Mouse (Mus musculus): Measurements from ENCODE around the gene Sumo1. TPM values are rescaled to one million over a fixed set of nuclear protein-coding genes. Genes with fewer than 3 reads are reported as not detected.

The Sumo1 gene
- polyA plus RNA-seq, 1 experiment from 2014 or later, result 354 TPM

DNA sequence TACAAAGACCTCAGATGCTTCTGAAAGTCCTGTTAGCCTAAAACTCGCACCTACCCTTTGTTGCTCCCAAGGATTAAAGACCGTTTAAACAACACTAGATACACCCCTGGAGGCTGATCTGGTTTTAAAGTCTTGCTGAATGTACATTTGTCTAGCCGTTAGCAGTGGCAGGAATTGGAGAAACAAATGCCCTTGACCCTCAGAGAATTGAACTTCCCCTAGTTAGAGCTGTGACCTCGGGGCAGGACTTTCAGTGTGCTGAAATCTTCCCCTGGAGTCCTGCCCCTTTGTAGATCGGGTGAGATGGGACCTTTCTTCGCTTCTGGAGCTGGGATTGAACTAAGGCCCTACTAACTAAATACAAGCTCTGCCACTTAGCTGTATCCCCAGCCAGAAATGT, 41.4 kb downstream of the Sumo1 start:
- peaks cover 4% of the 10 kb centered on the region; the same call in 1 of the 2 replicates for H3K4me1 ChIP-seq (ENCODE audit: control insufficient read depth, insufficient read depth, low read length)
- no peaks in the 10 kb centered on the region for H3K9me3 ChIP-seq (ENCODE audit: control insufficient read depth, low read length)
- H3K4me2 ChIP-seq (ENCODE audit: low read depth, low read length), result no peak overlapping the region
- no peak overlapping the region for H3K9ac ChIP-seq (ENCODE audit: low read depth, low read length)
- no peak for DNase-seq (ENCODE audit: low spot score)
- no peak overlapping the region for H3K4me3 ChIP-seq (ENCODE audit: low read depth, low read length)
- H3K36me3 ChIP-seq (ENCODE audit: control insufficient read depth, insufficient read depth, low read length), result no peaks in the 10 kb centered on the region
- no peak overlapping the region for H3K27ac ChIP-seq (replicated peaks; ENCODE audit: low read depth, low read length)
- WGBS, result 33% methylated on average over 6 of the region's 6 CpGs
- no peak for ATAC-seq (ENCODE audit: low read depth)
- H3K27me3 ChIP-seq (replicated peaks; ENCODE audit: control insufficient read depth, insufficient read depth, low read length), result no peaks in the 10 kb centered on the region; the same call in 1 of the 2 replicates

DNA sequence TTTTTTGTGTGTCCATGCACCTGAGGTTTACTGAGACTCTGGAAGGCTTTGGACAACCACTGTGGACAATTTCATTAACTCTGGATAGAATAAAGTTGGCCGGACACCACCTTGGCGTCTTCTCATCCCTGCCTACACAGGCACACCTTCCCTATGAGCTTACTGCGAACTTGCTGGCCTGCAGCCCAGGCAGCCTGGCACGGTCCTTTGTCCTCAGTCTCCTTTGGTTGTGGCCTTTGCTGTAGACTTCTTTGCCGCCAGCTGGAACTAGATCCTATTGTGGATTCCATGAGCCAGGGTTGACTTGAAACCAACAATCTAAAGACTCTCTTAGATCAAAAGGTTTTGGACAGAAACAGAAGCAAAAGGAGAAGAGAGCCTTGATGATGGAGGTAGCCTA, 45.2 kb downstream of the Sumo1 start:
- H3K4me3 ChIP-seq (ENCODE audit: low read depth, low read length), result no peak overlapping the region
- ATAC-seq (ENCODE audit: low read depth), result no peak

DNA sequence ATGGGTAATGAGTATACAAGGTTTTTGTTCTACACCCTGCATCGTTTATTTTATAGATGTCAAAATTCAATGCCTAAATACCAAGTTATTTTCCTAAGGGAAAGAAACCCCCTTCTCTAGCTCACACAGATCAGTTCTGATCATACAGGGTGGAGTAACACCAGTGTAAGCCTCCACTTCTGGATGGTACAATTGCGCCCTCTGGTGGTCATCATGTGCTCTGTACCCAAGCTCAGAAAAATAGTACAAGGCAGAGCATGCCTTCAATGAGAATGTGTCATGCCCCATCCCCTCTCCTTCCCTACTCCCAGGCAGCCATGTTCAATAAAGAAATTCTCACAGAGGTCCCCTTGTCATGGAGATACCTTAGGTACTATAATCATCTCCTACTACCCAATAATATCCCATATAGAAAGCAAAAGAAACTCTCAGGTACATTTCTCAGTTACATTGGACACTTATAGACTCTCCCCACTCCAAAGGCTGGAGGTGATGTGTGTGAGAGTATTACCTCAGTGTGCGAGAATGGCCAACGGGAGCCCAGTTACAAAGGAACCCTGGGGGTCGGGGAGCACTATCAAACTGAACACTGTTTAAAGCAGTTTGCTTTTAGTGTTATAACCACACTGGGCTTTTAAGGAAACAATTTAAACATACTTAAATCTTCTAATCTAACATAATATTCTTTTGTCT, 47.2 kb downstream of the Sumo1 start:
- Histone ChIP-seq H3K4me2 (ENCODE audit: low read depth, low read length) (no peak overlapping the region), H3K27ac (replicated peaks; ENCODE audit: low read depth, low read length) (no peak overlapping the region), H3K4me3 (ENCODE audit: low read depth, low read length) (no peak overlapping the region), H3K9me3 (ENCODE audit: control insufficient read depth, low read length) (no peaks in the 10 kb centered on the region), H3K9ac (ENCODE audit: low read depth, low read length) (no peak overlapping the region), H3K36me3 (ENCODE audit: control insufficient read depth, insufficient read depth, low read length) (no peaks in the 10 kb centered on the region), H3K27me3 (replicated peaks; ENCODE audit: control insufficient read depth, insufficient read depth, low read length) (no peaks in the 10 kb centered on the region), H3K4me1 (ENCODE audit: control insufficient read depth, insufficient read depth, low read length) (no peaks in the 10 kb centered on the region)
- DNase-seq (ENCODE audit: low spot score), result peak; percentile 89
- WGBS, result 28% methylated on average over 5 of the region's 5 CpGs
- peak; percentile 92 for ATAC-seq (ENCODE audit: low read depth)

More for the DNA sequence above, 45.2 kb downstream of the Sumo1 start:
- Histone ChIP-seq H3K27me3 (replicated peaks; ENCODE audit: control insufficient read depth, insufficient read depth, low read length) (no peaks in the 10 kb centered on the region; the same call in 1 of the 2 replicates), H3K9me3 (ENCODE audit: control insufficient read depth, low read length) (no peaks in the 10 kb centered on the region), H3K27ac (replicated peaks; ENCODE audit: low read depth, low read length) (no peak overlapping the region), H3K4me2 (ENCODE audit: low read depth, low read length) (no peak overlapping the region), H3K36me3 (ENCODE audit: control insufficient read depth, insufficient read depth, low read length) (no peaks in the 10 kb centered on the region), H3K4me1 (ENCODE audit: control insufficient read depth, insufficient read depth, low read length) (no peaks in the 10 kb centered on the region), H3K9ac (ENCODE audit: low read depth, low read length) (no peak overlapping the region)
- DNase-seq (ENCODE audit: low spot score), result no peak
- 84% methylated on average over 5 of the region's 5 CpGs for WGBS

DNA sequence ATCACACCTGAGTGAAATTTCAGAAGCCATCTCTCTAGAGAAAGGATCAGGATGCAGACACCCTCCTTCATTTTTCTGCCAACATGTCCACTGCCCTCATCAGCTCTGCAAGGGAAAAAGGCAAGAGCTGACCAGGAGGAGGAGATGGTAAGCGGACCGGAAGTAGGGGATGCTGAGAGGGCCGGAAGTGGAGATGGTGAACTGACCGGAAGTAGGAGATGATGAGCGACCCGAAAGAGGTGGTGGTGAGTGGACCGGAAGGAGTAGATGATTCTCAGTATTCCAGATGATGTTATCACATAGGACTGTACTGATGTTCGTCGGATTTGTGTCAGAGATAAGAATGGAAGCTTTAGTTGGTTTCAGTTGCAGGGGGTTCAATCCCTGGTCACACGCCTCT, 51.4 kb downstream of the Sumo1 start:
- Histone ChIP-seq H3K9me3 (ENCODE audit: control insufficient read depth, low read length) (no peaks in the 10 kb centered on the region), H3K9ac (ENCODE audit: low read depth, low read length) (no peak overlapping the region), H3K36me3 (ENCODE audit: control insufficient read depth, insufficient read depth, low read length) (no peaks in the 10 kb centered on the region), H3K4me2 (ENCODE audit: low read depth, low read length) (no peak overlapping the region), H3K4me3 (ENCODE audit: low read depth, low read length) (no peak overlapping the region), H3K27ac (replicated peaks; ENCODE audit: low read depth, low read length) (no peak overlapping the region), H3K4me1 (ENCODE audit: control insufficient read depth, insufficient read depth, low read length) (no peaks in the 10 kb centered on the region), H3K27me3 (replicated peaks; ENCODE audit: control insufficient read depth, insufficient read depth, low read length) (no peaks in the 10 kb centered on the region)
- no peak for ATAC-seq (ENCODE audit: low read depth)
- 87% methylated on average over 10 of the region's 10 CpGs for WGBS
- DNase-seq (ENCODE audit: low spot score), result no peak

DNA sequence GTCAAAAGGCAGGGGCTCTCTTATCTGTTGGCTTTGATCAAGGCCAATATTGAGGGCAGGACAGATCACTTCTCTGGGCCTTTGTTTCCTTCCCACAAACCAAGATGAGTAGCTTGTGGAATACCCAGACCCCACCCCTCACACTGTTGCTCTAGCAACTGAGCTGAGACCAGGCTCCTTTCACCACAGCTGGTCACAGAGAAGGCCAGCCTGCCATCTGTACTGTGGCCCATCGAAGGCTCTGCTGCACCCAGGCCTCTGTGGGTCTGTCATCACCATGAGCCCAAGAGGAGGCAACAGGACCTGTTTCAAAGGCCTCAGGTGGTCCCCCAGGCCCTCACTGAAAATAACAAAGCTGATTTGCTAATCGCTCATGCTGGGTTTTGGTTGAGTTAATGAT, 55.6 kb downstream of the Sumo1 start:
- DNase-seq (ENCODE audit: low spot score) (no peak), ATAC-seq (ENCODE audit: low read depth) (no peak)
- Histone ChIP-seq H3K27me3 (replicated peaks; ENCODE audit: control insufficient read depth, insufficient read depth, low read length) (no peaks in the 10 kb centered on the region), H3K4me2 (ENCODE audit: low read depth, low read length) (no peak overlapping the region), H3K9ac (ENCODE audit: low read depth, low read length) (no peak overlapping the region), H3K4me1 (ENCODE audit: control insufficient read depth, insufficient read depth, low read length) (no peaks in the 10 kb centered on the region), H3K36me3 (ENCODE audit: control insufficient read depth, insufficient read depth, low read length) (no peaks in the 10 kb centered on the region), H3K4me3 (ENCODE audit: low read depth, low read length) (no peak overlapping the region), H3K27ac (replicated peaks; ENCODE audit: low read depth, low read length) (no peak overlapping the region), H3K9me3 (ENCODE audit: control insufficient read depth, low read length) (no peaks in the 10 kb centered on the region)
- WGBS, result 78% methylated on average over 2 of the region's 2 CpGs

DNA sequence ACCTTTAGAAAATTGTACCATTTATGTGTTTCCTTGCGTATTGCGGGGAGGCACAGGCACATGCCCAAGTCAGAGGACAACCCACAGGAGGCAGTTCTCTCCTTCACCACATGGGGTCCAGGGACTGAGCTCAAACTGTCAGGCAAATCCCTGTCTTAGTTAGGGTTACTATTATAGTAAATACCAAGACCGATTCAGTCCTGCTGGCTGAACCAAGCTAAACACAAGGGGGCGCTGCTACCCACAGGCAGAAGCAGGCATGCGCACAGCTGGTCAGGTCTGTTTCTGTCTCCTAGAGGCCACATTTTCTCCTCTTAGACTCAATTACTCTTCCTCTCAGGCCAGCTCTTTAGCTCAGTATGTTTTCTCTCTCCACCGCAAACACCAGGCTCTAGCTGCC, 56.8 kb downstream of the Sumo1 start:
- Histone ChIP-seq H3K27me3 (replicated peaks; ENCODE audit: control insufficient read depth, insufficient read depth, low read length) (no peaks in the 10 kb centered on the region), H3K36me3 (ENCODE audit: control insufficient read depth, insufficient read depth, low read length) (no peaks in the 10 kb centered on the region), H3K9ac (ENCODE audit: low read depth, low read length) (no peak overlapping the region), H3K4me2 (ENCODE audit: low read depth, low read length) (no peak overlapping the region), H3K9me3 (ENCODE audit: control insufficient read depth, low read length) (no peaks in the 10 kb centered on the region), H3K4me3 (ENCODE audit: low read depth, low read length) (no peak overlapping the region), H3K4me1 (ENCODE audit: control insufficient read depth, insufficient read depth, low read length) (no peaks in the 10 kb centered on the region), H3K27ac (replicated peaks; ENCODE audit: low read depth, low read length) (no peak overlapping the region)
- peak; percentile 44 for DNase-seq (ENCODE audit: low spot score)
- ATAC-seq (ENCODE audit: low read depth), result no peak
- WGBS, result 46% methylated on average over 6 of the region's 6 CpGs

DNA sequence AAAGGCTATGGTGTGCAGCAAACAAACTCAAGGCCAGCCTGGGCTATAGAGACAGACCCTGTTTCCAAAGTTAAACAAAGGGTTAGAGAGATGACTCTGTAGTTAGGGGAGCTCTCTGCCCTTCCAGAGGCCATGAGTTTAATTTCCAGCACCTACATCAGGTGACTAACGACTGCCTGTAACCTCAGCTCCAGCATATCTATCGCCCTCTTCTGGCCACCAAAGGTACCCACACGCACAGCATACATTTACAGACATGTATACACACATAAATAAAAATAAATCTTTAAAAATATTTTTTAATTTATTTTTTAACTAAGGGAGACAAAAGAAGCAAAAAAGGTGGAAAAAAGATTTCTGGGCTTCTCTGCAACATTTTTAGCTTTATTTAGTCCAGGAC, 59.7 kb downstream of the Sumo1 start:
- Histone ChIP-seq H3K36me3 (ENCODE audit: control insufficient read depth, insufficient read depth, low read length) (no peaks in the 10 kb centered on the region), H3K4me2 (ENCODE audit: low read depth, low read length) (no peak overlapping the region), H3K27ac (replicated peaks; ENCODE audit: low read depth, low read length) (no peak overlapping the region), H3K27me3 (replicated peaks; ENCODE audit: control insufficient read depth, insufficient read depth, low read length) (no peaks in the 10 kb centered on the region), H3K4me1 (ENCODE audit: control insufficient read depth, insufficient read depth, low read length) (no peaks in the 10 kb centered on the region), H3K4me3 (ENCODE audit: low read depth, low read length) (no peak overlapping the region), H3K9me3 (ENCODE audit: control insufficient read depth, low read length) (no peaks in the 10 kb centered on the region), H3K9ac (ENCODE audit: low read depth, low read length) (no peak overlapping the region)
- WGBS, result 81% methylated on average over 3 of the region's 3 CpGs
- ATAC-seq (ENCODE audit: low read depth) (no peak), DNase-seq (ENCODE audit: low spot score) (no peak)

DNA sequence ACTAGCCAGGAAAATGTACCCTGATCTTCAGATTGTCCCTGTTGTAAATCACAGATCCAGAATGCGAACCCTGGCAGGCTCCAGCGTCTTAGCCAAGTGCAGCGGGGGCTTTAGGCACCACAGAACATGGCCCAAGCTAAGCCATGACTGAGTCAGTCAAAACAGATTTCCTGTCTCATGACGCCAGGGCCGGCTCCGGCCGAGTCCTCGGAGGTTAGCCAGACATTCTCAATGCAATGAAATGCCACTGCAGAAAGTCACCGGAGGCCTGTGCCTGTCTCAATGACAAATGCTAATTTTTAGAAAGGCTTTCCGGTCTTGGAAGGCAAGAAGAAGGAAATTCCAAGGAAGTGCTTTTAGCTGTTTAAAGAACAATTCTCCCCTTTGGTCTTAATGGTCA, 60.7 kb downstream of the Sumo1 start:
- Histone ChIP-seq H3K27me3 (replicated peaks; ENCODE audit: control insufficient read depth, insufficient read depth, low read length) (no peaks in the 10 kb centered on the region), H3K4me1 (ENCODE audit: control insufficient read depth, insufficient read depth, low read length) (no peaks in the 10 kb centered on the region), H3K36me3 (ENCODE audit: control insufficient read depth, insufficient read depth, low read length) (no peaks in the 10 kb centered on the region), H3K9ac (ENCODE audit: low read depth, low read length) (no peak overlapping the region), H3K4me3 (ENCODE audit: low read depth, low read length) (no peak overlapping the region), H3K9me3 (ENCODE audit: control insufficient read depth, low read length) (no peaks in the 10 kb centered on the region), H3K27ac (replicated peaks; ENCODE audit: low read depth, low read length) (no peak overlapping the region), H3K4me2 (ENCODE audit: low read depth, low read length) (no peak overlapping the region)
- DNase-seq (ENCODE audit: low spot score) (no peak), ATAC-seq (ENCODE audit: low read depth) (no peak)
- 53% methylated on average over 10 of the region's 10 CpGs for WGBS

DNA sequence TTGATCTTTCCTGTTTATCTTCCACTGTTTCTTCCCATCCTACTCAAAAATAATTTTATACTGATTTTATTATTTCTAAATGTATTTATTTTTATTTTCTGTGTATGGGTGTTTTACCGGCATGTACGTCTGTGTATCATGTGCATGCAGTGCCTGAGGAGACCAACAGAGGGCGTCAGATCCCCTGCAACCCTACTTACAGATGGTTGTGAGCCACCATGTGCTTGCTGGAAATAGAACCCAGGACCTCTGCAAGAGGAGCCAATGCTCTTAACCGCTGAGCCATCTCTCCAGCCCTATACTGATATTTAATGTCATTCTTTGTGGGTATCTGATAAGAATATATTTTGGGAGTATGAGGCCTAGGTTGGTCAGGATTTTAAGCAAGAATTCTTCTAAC, 61.2 kb downstream of the Sumo1 start:
- Histone ChIP-seq H3K4me3 (ENCODE audit: low read depth, low read length) (no peak overlapping the region), H3K27me3 (replicated peaks; ENCODE audit: control insufficient read depth, insufficient read depth, low read length) (no peaks in the 10 kb centered on the region), H3K27ac (replicated peaks; ENCODE audit: low read depth, low read length) (no peak overlapping the region), H3K9me3 (ENCODE audit: control insufficient read depth, low read length) (no peaks in the 10 kb centered on the region), H3K9ac (ENCODE audit: low read depth, low read length) (no peak overlapping the region), H3K4me2 (ENCODE audit: low read depth, low read length) (no peak overlapping the region), H3K36me3 (ENCODE audit: control insufficient read depth, insufficient read depth, low read length) (no peaks in the 10 kb centered on the region), H3K4me1 (ENCODE audit: control insufficient read depth, insufficient read depth, low read length) (no peaks in the 10 kb centered on the region)
- no peak for ATAC-seq (ENCODE audit: low read depth)
- WGBS, result 78% methylated on average over 4 of the region's 4 CpGs
- DNase-seq (ENCODE audit: low spot score), result no peak
